Mouse (Mus musculus) thymus, adult 2 months (tissue): ENCODE measurements around the gene Syt7.

Experiments used
- CTCF ChIP-seq: fragments of 200-500 bp; IDR thresholded peaks from 2 replicates; pipeline ENCODE4 v1.5.1; 2012; ENCODE audit warnings: mild to moderate bottlenecking, control low read depth, low read length, moderate library complexity, borderline replicate concordance; ENCODE audit not compliant: control insufficient read depth, poor library complexity, insufficient read depth; ENCODE audit errors: extremely low read depth
- POLR2A ChIP-seq: fragments of 200-500 bp; IDR thresholded peaks from 2 replicates; pipeline ENCODE4 v1.6.1; 2012; ENCODE audit warnings: mild to moderate bottlenecking, low read length, control low read depth, moderate library complexity; ENCODE audit not compliant: control insufficient read depth, poor library complexity, insufficient read depth; ENCODE audit errors: extremely low read depth

- TF ChIP-seq POLR2A (no peak), CTCF (no peak)
These were observed 48.6 kb downstream of the Syt7 start for GRCm38 (mm10) chr19:10437521-10437920.
